Mouse (Mus musculus) lung, postnatal 36 days (tissue): ENCODE data around the gene Magi2.
"Not testable (repeated sequence)": the region's sequence is repeated elsewhere in the genome, so short reads cannot be mapped to it uniquely, and the experiment has no call there.

Experiments
- DNase-seq: peaks from one replicate; pipeline ENCODE4 v3.0.0; 2022; ENCODE audit warnings: mixed read lengths

Magi2 gene

DNA sequence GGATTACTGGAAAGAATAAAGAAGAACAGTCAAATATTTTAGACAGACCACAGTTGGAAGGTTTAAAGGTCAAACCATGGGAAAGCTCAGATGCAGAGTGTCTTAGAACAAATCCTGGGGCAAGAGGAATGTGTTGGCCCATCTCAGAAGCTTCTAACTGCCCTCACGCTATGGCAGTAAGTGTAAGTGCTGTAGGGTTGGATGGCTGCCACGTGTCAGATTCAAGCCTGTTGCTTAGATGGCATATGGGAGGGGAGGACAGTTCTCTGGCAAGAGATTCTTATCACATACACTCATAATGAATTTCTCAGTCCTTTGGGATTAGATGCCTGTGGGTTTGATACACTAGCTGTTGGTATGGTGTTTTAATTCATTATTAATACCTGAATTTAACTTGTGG is 238.5 kb downstream of the Magi2 start:
- DNase-seq: no peak

- no peak for DNase-seq
Measured at GRCm38 (mm10) chr5:19472851-19473439, 246.1 kb downstream of the Magi2 start.

GRCm38 (mm10) chr5:19482981-19483380 is 256.1 kb downstream of the Magi2 start:
- DNase-seq: no peak

GRCm38 (mm10) chr5:19487947-19488346 is 261.1 kb downstream of the Magi2 start:
- no peak for DNase-seq

GRCm38 (mm10) chr5:19501005-19501404 is 274.2 kb downstream of the Magi2 start:
- DNase-seq: no peak

- DNase-seq: peak; percentile 17
Measured at GRCm38 (mm10) chr5:19522168-19522567, 295.3 kb downstream of the Magi2 start.

GRCm38 (mm10) chr5:19539348-19539747 is 312.5 kb downstream of the Magi2 start:
- no peak for DNase-seq

DNA sequence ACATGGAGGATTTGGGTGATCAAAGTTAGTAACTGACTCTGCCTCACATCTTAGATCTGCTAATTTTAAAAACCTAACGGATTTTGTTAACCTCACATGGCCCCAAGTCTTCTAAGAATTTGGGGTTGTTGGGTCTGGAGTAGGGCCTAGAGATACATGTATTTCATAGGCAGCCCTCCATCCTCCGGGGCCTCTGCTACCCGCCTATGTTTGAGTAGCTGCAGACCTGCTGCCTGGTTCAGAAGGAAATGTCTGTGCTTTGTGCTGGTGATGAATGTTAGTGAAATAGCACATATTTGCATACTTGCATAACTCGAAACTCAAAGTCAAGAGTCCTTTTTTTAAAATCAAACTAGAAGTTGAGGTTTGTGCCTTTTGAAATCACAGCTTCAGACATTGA is 319.6 kb downstream of the Magi2 start:
- DNase-seq: no peak

- no peak for DNase-seq
Measured at GRCm38 (mm10) chr5:19546900-19547299, 320.1 kb downstream of the Magi2 start.

- no peak for DNase-seq
Measured at GRCm38 (mm10) chr5:19553510-19553909, 326.7 kb downstream of the Magi2 start.

GRCm38 (mm10) chr5:19565636-19566035 is 338.8 kb downstream of the Magi2 start:
- no peak for DNase-seq

- DNase-seq: not testable (repeated sequence)
Measured at GRCm38 (mm10) chr5:19566136-19566535, 339.3 kb downstream of the Magi2 start.

GRCm38 (mm10) chr5:19607700-19608099 is 380.9 kb downstream of the Magi2 start:
- no peak for DNase-seq

DNA sequence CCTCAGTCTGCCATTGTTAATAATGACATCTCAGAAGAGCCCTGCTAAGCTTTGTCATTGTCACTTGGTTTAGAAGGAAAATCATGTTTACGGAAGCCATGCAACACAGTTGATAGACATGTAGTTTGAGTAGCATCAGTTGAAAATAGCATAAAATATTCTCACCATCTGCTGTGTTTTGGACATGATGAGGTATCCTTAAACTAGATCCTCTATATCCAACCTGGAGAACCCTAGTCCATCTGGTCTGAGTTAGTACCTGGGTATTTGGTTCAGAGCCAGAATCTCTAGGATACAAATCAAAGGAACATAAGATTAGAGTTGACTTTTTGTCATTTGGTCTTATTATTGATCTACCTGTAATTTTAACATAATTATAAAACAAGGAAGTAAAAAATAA is 385.0 kb downstream of the Magi2 start:
- no peak for DNase-seq

DNA sequence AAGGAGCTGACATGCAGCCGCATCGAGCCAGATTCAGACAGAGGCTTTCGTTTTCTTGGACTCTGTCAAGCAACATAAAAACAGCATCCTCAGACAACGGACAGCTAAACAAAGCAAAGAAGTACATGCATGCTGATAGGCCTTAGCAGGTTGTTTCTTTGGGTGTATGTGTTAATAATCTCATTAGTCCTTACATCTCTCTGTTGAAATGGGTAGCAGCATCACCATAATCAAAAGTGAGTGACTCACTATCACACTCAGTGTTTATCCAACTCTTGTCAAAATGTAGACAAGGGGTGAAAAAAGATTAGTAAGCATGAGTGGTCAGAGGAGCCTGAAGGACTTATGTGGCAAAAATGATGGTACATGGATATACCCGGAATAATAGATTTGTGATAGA is 394.8 kb downstream of the Magi2 start:
- DNase-seq: no peak

DNA sequence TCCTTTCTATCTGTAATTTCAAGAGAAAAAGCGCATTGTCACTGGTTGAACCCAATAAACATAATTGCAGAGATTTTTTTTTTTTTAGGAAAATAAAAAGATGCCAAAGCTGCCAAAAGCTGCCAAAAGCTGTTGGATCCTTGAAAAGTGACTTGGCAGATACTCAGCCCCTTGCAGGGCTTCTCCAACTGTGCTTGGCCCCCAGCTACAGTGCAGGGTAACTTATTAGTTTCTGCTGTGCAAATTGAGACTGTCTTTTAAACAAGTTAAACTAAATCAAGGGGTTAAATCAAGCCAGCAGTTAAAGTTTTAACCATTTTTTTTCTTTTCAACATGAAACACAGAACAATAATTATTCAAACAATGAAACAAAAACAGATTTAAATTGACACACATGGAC is 407.1 kb downstream of the Magi2 start:
- DNase-seq: no peak

- no peak for DNase-seq
Measured at GRCm38 (mm10) chr5:19637789-19638188, 411.0 kb downstream of the Magi2 start.

DNA sequence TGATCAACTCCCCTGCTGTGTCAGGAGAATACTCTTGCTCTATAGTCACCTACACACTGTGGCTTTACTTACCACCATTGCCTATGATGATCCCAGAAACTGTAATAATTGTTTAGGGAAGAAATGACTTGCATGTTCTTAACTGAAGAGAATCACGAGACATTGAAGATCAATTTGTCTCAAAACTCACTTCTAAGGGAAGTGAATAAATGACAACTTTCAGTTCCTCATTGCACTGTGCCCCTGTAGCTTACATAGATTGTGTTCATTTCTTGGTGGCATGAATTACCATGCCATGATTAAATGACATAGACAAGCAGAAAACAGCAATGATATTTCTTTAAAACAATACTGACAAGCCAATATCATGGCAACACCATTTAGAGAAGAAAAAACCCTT is 429.1 kb downstream of the Magi2 start:
- DNase-seq: no peak

DNA sequence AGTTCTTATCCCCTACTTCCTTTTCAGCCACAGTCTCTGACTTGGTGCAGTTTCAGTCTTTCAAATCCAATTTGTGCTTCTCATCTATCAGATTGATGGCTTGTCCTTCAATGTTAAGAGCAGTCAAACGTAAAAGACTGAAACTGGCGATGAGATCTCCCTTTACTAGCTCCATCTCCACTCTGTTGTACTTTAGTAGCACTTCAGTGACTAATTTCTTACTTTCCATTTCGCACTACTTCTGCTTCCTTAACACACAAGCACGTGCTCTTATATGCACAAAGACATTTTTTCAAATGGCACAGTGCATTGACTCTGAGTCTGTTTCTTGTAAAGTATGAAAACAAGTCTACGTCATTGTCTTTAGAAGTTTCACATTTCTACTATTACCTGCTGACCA is 439.6 kb downstream of the Magi2 start:
- no peak for DNase-seq

- no peak for DNase-seq
Measured at GRCm38 (mm10) chr5:19717296-19717695, 490.5 kb downstream of the Magi2 start.

GRCm38 (mm10) chr5:19726277-19726676 is 499.4 kb downstream of the Magi2 start:
- no peak for DNase-seq

- DNase-seq: no peak
Measured at GRCm38 (mm10) chr5:19745376-19745775, 518.5 kb downstream of the Magi2 start.

GRCm38 (mm10) chr5:19745916-19746315 is 519.1 kb downstream of the Magi2 start:
- no peak for DNase-seq

GRCm38 (mm10) chr5:19746865-19747514 is 520.2 kb downstream of the Magi2 start:
- no peak for DNase-seq

DNA sequence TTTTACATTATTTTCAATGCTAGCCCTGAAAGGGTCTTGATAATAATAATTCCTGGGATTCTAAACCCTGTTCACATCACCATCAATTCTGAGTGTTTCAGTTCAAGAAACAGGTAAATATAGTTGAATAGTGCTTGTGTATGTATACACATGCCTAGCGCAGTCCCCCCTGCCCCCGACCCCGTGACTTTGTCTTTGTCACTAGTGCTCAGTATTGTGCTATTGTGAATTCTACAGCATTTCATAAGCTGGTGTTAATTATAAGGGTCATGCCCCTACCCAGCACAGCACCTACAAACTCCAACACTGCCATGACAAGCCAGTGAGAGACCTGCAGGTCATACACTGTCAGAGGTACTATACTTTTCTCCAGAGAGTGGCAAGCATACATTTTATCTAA is 520.8 kb downstream of the Magi2 start:
- DNase-seq: no peak
